Mouse (Mus musculus) limb, embryonic 14.5 days (tissue): Measurements from ENCODE around the gene Mybpc1. TPM values are rescaled to one million over a fixed set of nuclear protein-coding genes. Genes with fewer than 3 reads are reported as not detected.
A peak's percentile ranks its signal among the peaks of the same experiment; 100 is the strongest.
"Not testable (repeated sequence)": the region's sequence is repeated elsewhere in the genome, so short reads cannot be mapped to it uniquely, and the experiment has no call there.

Experiments used
- ATAC-seq: fragments of 200-750 bp; cut with Nextera tagmentation; 2 replicates; pipeline ENCODE4 v1.8.0; 2017; ENCODE audit warnings: low read depth, moderate number of reproducible peaks, moderate TSS enrichment; ENCODE audit not compliant: low FRiP score
- DNase-seq: peaks from one replicate; pipeline ENCODE4 v3.0.0-alpha.2; 2015; ENCODE audit warnings: low spot score
- H3K27ac ChIP-seq: fragments of 300-500 bp; sonication (generic); replicated peaks from 2 replicates; pipeline ENCODE4 v1.5.1; 2014; ENCODE audit warnings: low read depth, mild to moderate bottlenecking, low read length, moderate library complexity, mixed read lengths
- H3K27me3 ChIP-seq: fragments of 300-500 bp; sonication (generic); 2 replicates; pipeline ENCODE4 v1.6.1; 2014; ENCODE audit warnings: low read length, mixed read lengths; ENCODE audit not compliant: control insufficient read depth, insufficient read depth
- H3K36me3 ChIP-seq: fragments of 300-500 bp; sonication (generic); 2 replicates; pipeline ENCODE4 v1.6.1; 2014; ENCODE audit warnings: mild to moderate bottlenecking, low read length, moderate library complexity, mixed read lengths; ENCODE audit not compliant: control insufficient read depth, insufficient read depth
- H3K4me1 ChIP-seq: fragments of 300-500 bp; sonication (generic); 2 replicates; pipeline ENCODE4 v1.6.1; 2014; ENCODE audit warnings: antibody characterized with exemption, low read length, mixed read lengths; ENCODE audit not compliant: control insufficient read depth, insufficient read depth
- H3K4me2 ChIP-seq: fragments of 300-500 bp; sonication (generic); replicated peaks from 2 replicates; pipeline ENCODE4 v1.6.1; 2014; ENCODE audit warnings: low read depth, mild to moderate bottlenecking, low read length, moderate library complexity; ENCODE audit not compliant: severe bottlenecking
- H3K4me3 ChIP-seq: fragments of 300-500 bp; sonication (generic); replicated peaks from 2 replicates; pipeline ENCODE4 v1.5.1; 2014; ENCODE audit warnings: low read length
- H3K9ac ChIP-seq: fragments of 300-500 bp; sonication (generic); 2 replicates; pipeline ENCODE4 v1.6.1; 2014; ENCODE audit warnings: mild to moderate bottlenecking, low read depth, low read length, moderate library complexity; ENCODE audit not compliant: severe bottlenecking
- H3K9me3 ChIP-seq: fragments of 300-500 bp; sonication (generic); 2 replicates; pipeline ENCODE4 v1.6.1; 2016; ENCODE audit warnings: low read length; ENCODE audit not compliant: control insufficient read depth
- POLR2A ChIP-seq: fragments of 200-500 bp; IDR thresholded peaks from 2 replicates; pipeline ENCODE4 v1.8.0; 2012; ENCODE audit warnings: inconsistent platforms, mild to moderate bottlenecking, moderate library complexity, borderline replicate concordance; ENCODE audit not compliant: insufficient read depth, insufficient read length; ENCODE audit errors: extremely low read depth
- WGBS: fragments of 180-500 bp; shearing (Covaris S2); extraction: QIAGEN DNeasy Blood & Tissue Kit; methylation state at CpG from one replicate; pipeline ENCODE4 v1.1.7; 2014; 5-methylcytosine and 5-hydroxymethylcytosine counted together
- polyA plus RNA-seq, 2 experiments: library from polyadenylated mRNA; depleted of rRNA in 1 of 2; stranded (reverse) in 1 of 2; unstranded in 1 of 2; fragments of >200 nt; fragmentation: Nextera tagmentation in 1 of 2; extraction: Ambion mirVana in 1 of 2; gene quantifications; 2 replicates each; pipeline versions ENCODE4 v1.2.1 to v1.2.3; 2012 to 2014

The Mybpc1 gene
- polyA plus RNA-seq, 2 experiments: 59.2 to 73.6 TPM

DNA sequence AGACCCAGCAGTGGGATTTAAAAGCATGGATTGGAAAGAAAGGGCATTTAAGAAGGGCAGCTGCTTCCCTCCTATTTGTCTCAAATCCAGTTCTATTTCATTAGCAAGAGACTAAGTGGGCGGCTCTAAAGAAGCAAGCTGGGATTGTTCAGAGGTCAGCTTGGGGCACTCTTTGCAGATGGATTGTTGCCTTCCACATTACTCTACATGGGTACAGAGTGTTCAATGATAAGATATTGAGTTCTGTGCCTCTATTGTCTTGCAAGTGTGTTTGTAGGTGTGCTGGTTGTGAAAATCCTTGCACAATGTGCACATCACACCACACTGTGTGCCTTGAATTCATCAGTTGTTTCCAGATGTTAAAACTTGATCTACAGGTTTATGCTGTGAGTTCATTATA lies 81.7 kb downstream of the Mybpc1 start:
- no peak overlapping the region for H3K9ac ChIP-seq
- no peak for TF ChIP-seq POLR2A
- ATAC-seq: no peak
- H3K4me1 ChIP-seq: no peaks in the 10 kb centered on the region
- H3K4me3 ChIP-seq: no peak overlapping the region
- no peaks in the 10 kb centered on the region for H3K36me3 ChIP-seq
- H3K4me2 ChIP-seq: no peak overlapping the region
- H3K9me3 ChIP-seq: no peaks in the 10 kb centered on the region
- H3K27ac ChIP-seq: no peak overlapping the region
- DNase-seq: no peak
- no peaks in the 10 kb centered on the region for H3K27me3 ChIP-seq
- WGBS: 85% methylated on average over 1 of the region's 1 CpGs

DNA sequence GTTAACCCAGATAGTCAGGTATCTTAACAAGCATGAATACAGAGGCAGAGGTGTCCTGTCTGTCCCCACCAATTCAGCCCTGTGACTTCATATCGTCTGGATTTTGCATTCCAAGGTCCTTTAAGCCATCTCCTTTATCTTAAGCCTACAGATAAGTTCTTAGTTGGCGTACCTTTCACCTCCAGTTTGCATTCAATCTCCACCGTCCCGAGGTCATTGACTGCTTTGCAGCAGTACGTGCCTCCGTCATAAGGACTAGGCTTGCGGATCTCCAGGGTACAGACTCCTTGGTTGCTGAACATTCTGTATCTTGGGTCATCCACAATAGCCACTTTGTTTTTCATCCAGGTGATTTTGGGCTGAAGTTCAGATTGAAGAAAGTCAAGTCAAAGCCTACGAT lies 82.2 kb downstream of the Mybpc1 start:
- DNase-seq (no peak), ATAC-seq (no peak)
- TF ChIP-seq POLR2A: no peak
- Histone ChIP-seq H3K36me3 (no peaks in the 10 kb centered on the region), H3K9ac (no peak overlapping the region), H3K27ac (no peak overlapping the region), H3K4me2 (no peak overlapping the region), H3K27me3 (no peaks in the 10 kb centered on the region), H3K9me3 (no peaks in the 10 kb centered on the region), H3K4me3 (no peak overlapping the region), H3K4me1 (no peaks in the 10 kb centered on the region)
- WGBS: 86% methylated on average over 8 of the region's 8 CpGs

DNA sequence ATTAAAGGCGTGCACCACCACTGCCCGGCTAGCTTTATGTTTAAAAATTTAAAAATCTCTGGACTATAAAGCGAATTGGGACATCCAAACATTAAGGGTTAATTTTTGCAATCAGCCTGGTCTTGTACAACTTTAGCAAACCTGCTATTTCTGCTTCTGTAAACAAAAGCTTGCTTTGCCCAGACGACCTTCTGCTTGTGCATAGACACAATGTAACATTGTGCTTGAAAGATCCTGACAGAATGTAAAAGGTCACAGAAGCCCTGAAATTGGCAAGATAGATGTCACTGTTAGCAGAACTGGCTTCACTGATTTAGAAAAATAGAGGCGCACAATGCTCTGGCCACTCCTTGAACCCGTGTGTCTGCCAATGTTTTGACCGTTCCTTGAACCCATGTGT lies 89.9 kb downstream of the Mybpc1 start:
- not testable (repeated sequence) for H3K4me2 ChIP-seq, H3K4me1 ChIP-seq, H3K27me3 ChIP-seq, H3K4me3 ChIP-seq, H3K9me3 ChIP-seq, H3K27ac ChIP-seq, ATAC-seq, DNase-seq, H3K9ac ChIP-seq, H3K36me3 ChIP-seq
- WGBS: 89% methylated on average over 6 of the region's 7 CpGs

DNA sequence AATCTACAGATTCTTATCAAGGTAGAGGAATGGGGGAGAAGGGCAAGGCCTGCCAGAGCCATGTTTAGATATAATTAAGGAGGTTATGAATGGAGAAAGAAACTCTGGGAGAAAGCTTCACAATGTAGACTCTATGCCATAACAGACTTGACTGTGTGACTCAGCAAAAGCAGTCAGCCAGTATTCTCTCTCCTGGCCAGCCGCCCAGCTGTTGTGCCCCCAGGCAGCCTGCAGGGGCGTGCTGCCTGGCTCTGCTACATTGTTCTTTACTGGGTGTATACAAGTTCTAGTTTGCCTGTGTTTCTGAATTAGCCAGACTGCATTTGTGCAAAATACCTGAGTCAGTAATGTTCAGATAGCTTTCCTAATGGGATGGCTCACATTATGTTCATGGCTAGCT lies 90.5 kb downstream of the Mybpc1 start:
- DNase-seq (peak; percentile 21), ATAC-seq (no peak)
- Histone ChIP-seq H3K4me2 (no peak overlapping the region), H3K9ac (no peak overlapping the region), H3K9me3 (no peaks in the 10 kb centered on the region), H3K27ac (no peak overlapping the region), H3K36me3 (no peaks in the 10 kb centered on the region), H3K27me3 (no peaks in the 10 kb centered on the region), H3K4me3 (no peak overlapping the region), H3K4me1 (no peaks in the 10 kb centered on the region)
- WGBS: 44% methylated on average over 2 of the region's 2 CpGs
- no peak for TF ChIP-seq POLR2A

DNA sequence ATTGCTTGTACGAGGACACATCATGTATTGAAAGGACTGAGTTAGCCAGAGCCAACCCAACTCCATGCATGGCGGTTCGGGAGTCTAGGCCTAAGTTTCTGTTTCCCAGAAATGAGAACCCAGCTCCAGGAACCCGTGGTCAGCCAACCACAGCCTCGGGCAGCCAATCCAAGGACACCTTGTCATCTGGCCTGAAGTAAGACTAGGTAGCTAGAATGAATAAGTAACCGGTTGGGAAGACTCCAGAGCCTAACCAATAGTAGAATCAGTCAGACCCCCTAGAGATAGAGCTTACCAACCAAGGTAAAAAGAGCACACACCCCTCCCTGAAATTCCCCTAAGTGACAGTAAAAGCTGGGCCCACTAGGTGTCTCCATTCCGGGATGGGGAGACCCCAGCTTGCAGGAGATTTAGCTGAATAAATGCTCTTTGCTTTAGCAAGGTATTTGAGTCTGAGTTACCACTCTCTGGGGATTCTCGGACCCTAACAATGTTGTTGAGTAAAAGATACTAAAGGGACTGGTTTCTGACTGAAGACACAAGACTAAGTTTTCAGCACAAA lies 91.3 kb downstream of the Mybpc1 start:
- H3K36me3 ChIP-seq: no peaks in the 10 kb centered on the region
- no peak overlapping the region for H3K9ac ChIP-seq
- TF ChIP-seq POLR2A: no peak
- H3K4me2 ChIP-seq: no peak overlapping the region
- no peaks in the 10 kb centered on the region for H3K4me1 ChIP-seq
- no peak overlapping the region for H3K4me3 ChIP-seq
- ATAC-seq (no peak), DNase-seq (no peak)
- H3K9me3 ChIP-seq: no peaks in the 10 kb centered on the region
- H3K27ac ChIP-seq: no peak overlapping the region
- WGBS: 71% methylated on average over 8 of the region's 8 CpGs
- H3K27me3 ChIP-seq: no peaks in the 10 kb centered on the region

DNA sequence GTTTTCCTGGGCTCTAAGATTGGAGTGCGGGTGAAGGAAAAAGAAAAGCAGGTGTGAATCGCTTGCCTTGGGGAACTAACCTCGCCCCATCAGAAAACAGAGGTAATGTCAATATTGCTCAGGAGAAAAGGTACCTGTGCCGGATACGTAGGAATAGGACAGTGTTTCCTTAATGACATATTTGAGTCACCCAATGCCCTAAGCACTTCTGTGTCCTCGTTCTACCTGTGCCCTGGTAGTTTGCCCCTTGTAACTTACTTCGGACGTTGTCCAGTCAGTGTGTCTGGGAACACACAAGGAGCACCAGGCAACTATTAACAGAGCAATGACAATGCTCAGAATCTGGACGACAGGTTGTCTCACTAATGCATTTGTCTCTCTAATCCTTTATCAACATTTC lies 93.6 kb downstream of the Mybpc1 start:
- no peaks in the 10 kb centered on the region for H3K27me3 ChIP-seq
- TF ChIP-seq POLR2A: no peak
- H3K27ac ChIP-seq: no peak overlapping the region
- no peaks in the 10 kb centered on the region for H3K9me3 ChIP-seq
- H3K4me2 ChIP-seq: no peak overlapping the region
- no peaks in the 10 kb centered on the region for H3K4me1 ChIP-seq
- ATAC-seq (no peak), DNase-seq (no peak)
- H3K4me3 ChIP-seq: no peak overlapping the region
- no peak overlapping the region for H3K9ac ChIP-seq
- 88% methylated on average over 9 of the region's 9 CpGs for WGBS
- H3K36me3 ChIP-seq: no peaks in the 10 kb centered on the region
